Mouse (Mus musculus) E14TG2a.4 (cell line): ENCODE results near the gene Hhip.

Source experiments
- CTCF ChIP-seq: conservative IDR thresholded peaks from 2 replicates; pipeline ENCODE4 v1.5.1; 2014; ENCODE audit warnings: low read length
- NANOG ChIP-seq: IDR thresholded peaks from 2 replicates; pipeline ENCODE4 v1.6.1; 2014; ENCODE audit warnings: borderline replicate concordance, low read length, mixed read lengths
- POU5F1 ChIP-seq: IDR thresholded peaks from 2 replicates; pipeline ENCODE4 v1.6.1; 2014; ENCODE audit warnings: low read length, borderline replicate concordance

DNA sequence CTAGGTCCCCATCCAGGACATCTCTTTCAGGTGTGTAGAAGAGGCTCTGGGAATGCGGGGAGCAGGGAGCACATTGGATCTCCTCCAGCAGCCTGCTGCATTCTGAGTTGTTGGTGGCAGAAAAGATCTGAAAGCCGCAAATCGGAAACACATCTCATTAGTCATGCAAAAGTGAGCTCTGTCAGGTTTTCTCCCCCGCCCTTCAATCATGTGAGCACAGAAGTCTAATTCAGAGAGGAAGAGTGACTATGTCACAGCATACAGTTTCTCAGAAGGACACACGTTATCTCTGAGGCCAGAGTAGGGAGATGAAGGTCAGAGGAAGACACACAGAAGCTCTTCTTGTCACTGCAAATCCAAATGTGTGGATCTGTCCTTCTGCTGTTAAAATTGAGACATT lies 6.3 kb downstream of the Hhip start:
- TF ChIP-seq POU5F1 (no peak), CTCF (no peak), NANOG (no peak)
